Mouse (Mus musculus) hindlimb bud, embryonic 11.5 days (tissue): Measurements from ENCODE around the gene Lrit3.
"Not testable (repeated sequence)": the region's sequence is repeated elsewhere in the genome, so short reads cannot be mapped to it uniquely, and the experiment has no call there.

Source experiments
- DNase-seq: peaks from one replicate; pipeline ENCODE4 v3.0.0-alpha.2; 2012; ENCODE audit warnings: low read depth, low spot score; ENCODE audit errors: extremely low spot score

Lrit3 gene

DNA sequence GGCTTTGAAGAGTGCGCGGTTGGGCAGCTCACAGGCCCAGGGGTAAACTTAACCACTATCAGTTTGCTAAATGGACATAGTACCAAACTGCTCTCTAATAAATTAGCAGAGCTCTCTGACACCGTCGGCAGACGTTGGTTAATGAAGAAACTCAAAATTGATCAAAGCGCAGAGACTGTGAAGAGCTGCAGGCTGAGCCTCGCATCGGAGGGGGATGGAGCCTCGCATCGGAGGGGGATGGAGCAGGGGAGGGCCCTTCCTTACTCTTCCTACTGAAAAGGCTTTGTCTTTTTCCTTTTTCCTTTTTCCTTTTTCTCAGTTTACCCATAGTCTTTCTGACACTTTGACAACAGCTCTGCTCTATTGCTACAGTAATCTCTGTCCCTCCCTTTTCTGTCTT, 22.4 kb downstream of the Lrit3 start:
- no peak for DNase-seq

DNA sequence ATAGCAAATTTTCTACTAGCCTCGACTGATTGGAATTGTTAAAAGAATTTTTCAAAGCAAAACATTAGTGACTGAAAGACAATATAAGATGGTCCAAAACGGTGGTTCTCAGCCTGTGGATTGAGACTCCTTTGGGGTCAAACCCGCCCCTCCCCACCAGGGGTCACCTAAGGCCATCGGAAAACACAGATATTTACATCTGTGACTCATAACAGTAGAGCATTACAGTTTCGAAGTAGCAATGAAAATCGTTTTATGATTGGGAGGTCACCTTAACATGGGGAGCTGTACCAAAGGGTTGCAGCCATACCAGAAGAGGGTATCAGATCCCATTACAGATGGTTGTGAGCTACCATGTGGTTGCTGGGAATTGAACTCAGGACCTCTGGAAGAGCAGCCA, 32.6 kb downstream of the Lrit3 start:
- DNase-seq, result no peak

DNA sequence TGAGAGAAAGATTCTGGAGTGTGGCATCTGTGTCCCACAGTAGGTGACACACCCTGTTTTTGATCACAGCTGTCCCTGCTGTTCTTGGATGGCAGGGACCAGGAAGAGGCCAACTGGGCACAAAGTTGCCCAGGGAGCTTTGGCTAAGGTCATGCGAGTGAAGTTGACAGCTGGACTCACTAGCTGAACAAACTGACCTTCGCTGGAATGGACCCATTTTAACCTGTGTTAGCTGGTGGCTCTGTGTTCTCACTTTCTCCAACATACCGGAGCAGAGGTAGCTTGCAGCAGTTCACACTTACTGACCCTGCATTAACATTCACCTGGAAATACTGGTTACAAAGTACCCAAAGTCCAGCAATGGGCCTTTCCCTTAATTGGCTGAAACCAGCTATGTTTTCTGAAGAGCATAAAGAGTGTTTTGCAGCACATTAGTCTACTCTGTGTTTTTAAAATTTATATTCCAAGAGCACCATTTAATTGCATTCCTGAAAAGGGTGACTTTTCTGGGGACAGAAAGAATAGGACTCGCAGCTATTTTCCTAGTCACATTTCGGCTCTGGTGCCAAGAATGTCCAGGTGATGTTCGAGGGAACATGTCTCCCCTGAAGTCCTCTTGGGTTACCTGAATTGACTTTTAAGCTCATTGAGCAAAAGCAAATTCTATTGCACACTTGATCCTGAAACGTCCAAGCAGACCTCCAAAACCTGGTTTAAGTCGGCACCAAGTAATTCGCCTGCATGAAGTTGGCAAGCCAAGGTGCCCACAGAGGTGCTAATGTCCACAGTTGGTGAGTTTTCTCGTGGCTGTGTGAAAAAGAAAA, 36.6 kb downstream of the Lrit3 start:
- DNase-seq, result no peak

DNA sequence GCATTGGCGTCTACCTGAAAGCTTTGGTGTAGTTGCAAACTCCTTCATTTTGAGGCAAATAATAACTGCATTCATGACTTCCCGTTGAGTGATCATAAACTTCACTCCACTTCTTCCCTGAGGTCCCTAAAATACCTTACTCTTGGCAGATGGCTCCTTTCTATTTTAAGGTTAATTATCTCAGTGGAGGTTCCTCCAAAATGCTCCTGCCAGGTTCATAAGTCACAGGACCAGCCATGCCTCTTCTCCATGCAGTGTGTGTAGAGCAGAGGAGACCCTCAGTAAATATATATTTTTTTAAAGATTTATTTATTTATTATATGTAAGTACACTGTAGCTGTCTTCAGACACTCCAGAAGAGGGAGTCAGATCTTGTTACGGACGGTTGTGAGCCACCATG, 37.7 kb downstream of the Lrit3 start:
- DNase-seq, result no peak

DNA sequence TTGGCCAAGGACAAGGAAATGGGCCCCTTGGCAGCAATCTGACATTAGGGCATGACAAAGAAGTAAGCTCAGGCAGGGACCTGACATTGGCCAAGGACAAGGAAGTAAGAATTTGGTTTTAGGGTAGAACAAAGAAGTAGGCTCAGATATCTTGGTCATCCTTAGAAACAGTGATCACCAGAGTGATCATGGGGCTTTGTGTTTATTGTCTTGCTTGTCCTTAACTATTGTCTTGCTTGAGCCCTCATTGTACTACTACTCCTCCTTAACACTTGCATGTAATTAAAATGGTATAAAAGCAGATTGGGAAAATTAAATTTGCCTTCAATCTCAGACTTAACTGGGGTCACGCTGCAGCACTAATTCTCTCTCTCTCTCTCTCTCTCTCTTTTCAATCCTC, 46.2 kb downstream of the Lrit3 start:
- DNase-seq, result not testable (repeated sequence)

DNA sequence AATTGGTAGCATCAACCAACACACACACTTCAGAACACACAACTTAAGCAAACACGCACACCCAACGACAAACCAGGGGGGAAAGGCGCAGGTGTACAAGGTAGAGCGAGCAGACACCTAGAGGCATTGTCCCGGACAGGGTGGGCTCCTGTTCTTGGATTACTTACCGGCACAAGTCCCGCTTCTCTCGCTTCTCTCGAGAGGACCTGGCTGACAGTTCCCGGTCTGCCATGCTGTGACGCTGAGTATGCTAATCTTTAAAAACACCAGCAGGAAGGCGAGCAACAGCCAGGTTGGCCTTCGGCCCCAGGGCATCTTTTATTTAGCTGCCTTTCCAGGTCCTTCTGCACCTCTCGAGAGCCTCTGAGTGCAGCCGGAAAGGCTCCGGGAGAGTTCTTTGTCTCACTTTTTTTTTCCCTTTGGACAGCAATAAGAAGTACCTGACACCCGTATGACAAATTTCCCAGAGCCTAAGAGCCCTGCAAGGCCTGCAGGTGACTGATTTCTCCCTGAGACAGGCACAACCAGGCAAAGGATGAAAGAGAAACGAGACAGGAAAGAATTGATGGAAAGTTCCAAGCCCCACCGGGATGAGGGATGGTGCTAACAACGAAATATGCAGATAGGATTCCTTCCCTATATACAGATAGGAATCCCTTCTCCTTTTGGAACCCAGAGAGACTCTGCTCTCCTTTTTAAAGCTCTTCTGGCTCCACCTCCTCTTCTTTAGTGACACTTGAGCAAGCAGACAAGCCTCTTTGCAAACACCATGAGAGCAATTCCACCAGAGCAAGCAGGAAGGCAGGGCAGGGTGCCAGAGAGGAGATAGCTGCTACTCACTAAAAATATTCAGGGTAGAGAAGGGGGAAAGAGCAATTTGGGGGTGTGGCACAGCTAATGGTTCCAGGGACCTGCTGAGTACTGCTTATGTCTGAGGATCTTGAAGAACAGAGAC, 48.9 kb downstream of the Lrit3 start, which contains the start of gene Egf:
Gene Egf (minus strand): TSS at position 667 of the 955 bp plus-strand sequence.
- DNase-seq, result no peak

DNA sequence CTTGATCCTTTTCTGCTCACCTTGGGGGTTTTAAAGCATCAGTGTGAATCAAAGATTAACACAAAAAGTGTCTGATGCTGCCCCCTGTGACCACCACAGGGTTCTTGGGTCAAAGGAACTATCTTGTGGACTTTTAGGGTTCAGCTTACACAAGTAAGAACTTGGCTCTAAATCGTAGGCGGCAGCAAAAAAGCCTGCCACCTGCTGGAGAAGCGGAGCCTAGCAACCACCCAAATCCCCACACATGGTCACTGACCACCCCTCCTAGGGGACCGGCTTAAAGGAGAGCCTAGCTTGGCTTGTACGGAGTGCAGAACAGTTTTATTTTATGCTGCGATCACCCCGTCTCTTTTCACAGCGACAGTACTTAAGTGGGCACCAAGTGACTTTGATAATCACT, 59.0 kb downstream of the Lrit3 start:
- no peak for DNase-seq

DNA sequence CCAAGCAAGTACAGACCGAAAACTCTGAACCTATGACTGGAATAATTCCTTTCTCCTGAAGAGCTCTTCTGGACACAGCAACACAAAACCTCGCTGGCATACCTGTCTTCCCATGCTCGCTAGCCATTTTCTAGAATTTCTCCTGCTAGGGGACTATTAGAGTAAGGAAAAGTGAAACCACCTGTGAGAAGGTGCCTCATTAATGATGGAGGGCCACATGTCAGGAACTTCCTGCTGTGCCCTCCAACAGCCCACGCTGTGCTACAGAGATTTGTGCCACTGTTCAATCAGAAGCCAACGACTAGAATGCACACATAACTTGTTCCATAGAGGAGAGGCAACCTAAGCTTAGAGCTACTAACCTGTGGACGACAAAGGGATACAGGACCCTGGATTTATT, 61.0 kb downstream of the Lrit3 start:
- DNase-seq, result no peak

DNA sequence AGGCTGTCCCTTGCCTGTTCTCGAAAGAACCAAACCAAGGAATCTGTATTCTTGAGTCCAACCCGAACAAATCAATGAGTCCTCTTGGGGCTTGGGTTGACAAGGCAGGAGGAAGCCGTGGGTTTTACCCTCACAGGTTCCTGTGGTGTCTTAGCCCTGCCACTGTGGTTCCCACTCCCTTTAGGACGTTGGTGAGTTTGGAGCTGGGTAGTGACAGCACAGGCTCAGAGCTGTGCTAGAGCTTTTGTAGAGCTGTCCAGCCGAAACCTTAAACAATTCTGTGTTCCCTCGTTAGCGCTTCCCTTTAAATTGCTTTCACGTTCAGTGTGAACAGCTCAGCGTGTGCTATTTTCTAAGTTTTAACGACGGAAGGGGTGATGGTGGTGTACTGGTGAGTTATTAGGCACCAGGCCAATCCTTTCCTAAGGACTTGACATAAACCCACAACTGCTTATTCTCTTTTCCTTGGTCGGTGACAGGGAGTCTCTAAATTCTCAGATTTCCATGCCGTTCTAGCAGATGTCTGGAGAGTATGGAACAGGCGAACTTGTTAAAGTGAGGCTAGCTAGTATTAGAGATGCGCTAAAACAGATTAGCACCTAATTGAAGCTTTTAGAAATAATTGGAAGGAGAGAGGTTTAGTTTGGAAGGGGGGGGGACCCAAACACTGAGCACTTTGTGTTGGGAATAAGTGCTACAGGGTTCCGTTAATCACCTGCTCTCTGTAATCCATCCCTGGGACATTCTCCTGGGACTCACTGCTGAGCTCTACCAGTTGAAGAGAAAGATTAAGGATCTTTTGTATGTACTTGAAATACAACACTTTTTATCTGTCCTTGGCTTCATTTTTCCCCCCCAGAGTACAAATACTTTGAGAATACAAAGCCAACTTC, 65.3 kb downstream of the Lrit3 start:
- no peak for DNase-seq
